Mouse (Mus musculus) lung, postnatal 0 days (tissue): Measurements from ENCODE around the gene Fam78b. TPM values are rescaled to one million over a fixed set of nuclear protein-coding genes. Genes with fewer than 3 reads are reported as not detected.

Experiments used
- ATAC-seq: fragments of 200-750 bp; cut with Nextera tagmentation; 2 replicates; pipeline ENCODE4 v1.8.0; 2017; ENCODE audit warnings: moderate library complexity
- DNase-seq: peaks from one replicate; pipeline ENCODE4 v3.0.0-alpha.2; 2016; ENCODE audit warnings: low spot score
- H3K27ac ChIP-seq: fragments of 300-500 bp; sonication (generic); 2 replicates; pipeline ENCODE4 v1.5.1; 2014; ENCODE audit warnings: antibody characterized with exemption, mild to moderate bottlenecking, low read length, mixed read lengths
- H3K27me3 ChIP-seq: fragments of 300-500 bp; sonication (generic); replicated peaks from 2 replicates; pipeline ENCODE4 v1.6.1; 2014; ENCODE audit warnings: low read length, mixed read lengths; ENCODE audit not compliant: insufficient read depth
- H3K36me3 ChIP-seq: fragments of 300-500 bp; sonication (generic); 2 replicates; pipeline ENCODE4 v1.6.1; 2014; ENCODE audit warnings: low read length, mixed read lengths; ENCODE audit not compliant: insufficient read depth
- H3K4me1 ChIP-seq: fragments of 300-500 bp; sonication (generic); 2 replicates; pipeline ENCODE4 v1.6.1; 2014; ENCODE audit warnings: antibody characterized with exemption, low read depth, low read length, mixed read lengths; ENCODE audit not compliant: insufficient read depth
- H3K4me2 ChIP-seq: fragments of 300-500 bp; sonication (generic); replicated peaks from 2 replicates; pipeline ENCODE4 v1.6.1; 2014; ENCODE audit warnings: low read depth, mild to moderate bottlenecking, low read length, moderate library complexity, mixed read lengths
- H3K4me3 ChIP-seq: fragments of 300-500 bp; sonication (generic); 2 replicates; pipeline ENCODE4 v1.5.1; 2014; ENCODE audit warnings: low read depth, low read length
- H3K9ac ChIP-seq: fragments of 300-500 bp; sonication (generic); replicated peaks from 2 replicates; pipeline ENCODE4 v1.6.1; 2014; ENCODE audit warnings: low read depth, mild to moderate bottlenecking
- H3K9me3 ChIP-seq: fragments of 300-500 bp; sonication (generic); 2 replicates; pipeline ENCODE4 v1.6.1; 2016; ENCODE audit warnings: low read length, mixed read lengths
- CTCF ChIP-seq: IDR thresholded peaks from 2 replicates; pipeline ENCODE4 v1.5.1; 2016; ENCODE audit warnings: antibody characterized with exemption, mild to moderate bottlenecking
- EP300 ChIP-seq: IDR thresholded peaks from 2 replicates; pipeline ENCODE4 v1.6.1; 2016; ENCODE audit warnings: antibody characterized with exemption, mild to moderate bottlenecking, control low read depth
- WGBS: fragments of 180-500 bp; shearing (Covaris S2); extraction: QIAGEN DNeasy Blood & Tissue Kit; methylation state at CpG from one replicate; pipeline ENCODE4 v1.1.7; 2014; 5-methylcytosine and 5-hydroxymethylcytosine counted together
- polyA plus RNA-seq: library from polyadenylated mRNA; unstranded; fragments of >200 nt; fragmentation: Nextera tagmentation; extraction: Ambion mirVana; gene quantifications from 2 replicates; pipeline ENCODE4 v1.2.1, GENCODE M21; 2015

Gene Fam78b
- polyA plus RNA-seq, 1 experiment from 2014 or later: 0.61 TPM

DNA sequence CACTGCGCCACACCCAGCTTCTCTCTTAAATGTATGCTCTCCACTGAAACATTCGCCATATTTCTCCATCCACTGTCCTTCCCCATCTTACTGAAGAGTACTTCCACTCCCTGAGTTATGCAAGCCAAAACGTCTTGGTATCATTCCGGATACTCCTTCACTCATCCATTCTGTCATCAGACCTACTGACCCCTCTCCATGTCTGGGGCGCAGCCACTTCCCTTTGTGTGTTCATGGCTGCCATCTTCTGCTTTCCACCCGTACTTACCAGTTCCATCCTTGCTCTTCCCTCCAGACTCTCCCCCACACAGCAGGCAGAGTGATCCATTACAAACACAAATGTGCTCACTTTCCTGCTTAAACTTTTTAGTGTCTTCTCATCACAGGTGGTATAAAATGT, 6.1 kb downstream of the Fam78b start:
- H3K27ac ChIP-seq: no peak overlapping the region
- H3K36me3 ChIP-seq: no peaks in the 10 kb centered on the region
- no peak overlapping the region for H3K9ac ChIP-seq
- no peak; the same call in 1 of the 2 replicates for ATAC-seq
- H3K27me3 ChIP-seq: peaks cover under 1% of the 10 kb centered on the region; the same call in 1 of the 2 replicates
- no peaks in the 10 kb centered on the region for H3K4me1 ChIP-seq
- 77% methylated on average over 6 of the region's 6 CpGs for WGBS
- H3K9me3 ChIP-seq: no peaks in the 10 kb centered on the region
- H3K4me2 ChIP-seq: no peak overlapping the region
- peak; percentile 24 for DNase-seq
- TF ChIP-seq CTCF (no peak), EP300 (no peak)
- no peak overlapping the region for H3K4me3 ChIP-seq

DNA sequence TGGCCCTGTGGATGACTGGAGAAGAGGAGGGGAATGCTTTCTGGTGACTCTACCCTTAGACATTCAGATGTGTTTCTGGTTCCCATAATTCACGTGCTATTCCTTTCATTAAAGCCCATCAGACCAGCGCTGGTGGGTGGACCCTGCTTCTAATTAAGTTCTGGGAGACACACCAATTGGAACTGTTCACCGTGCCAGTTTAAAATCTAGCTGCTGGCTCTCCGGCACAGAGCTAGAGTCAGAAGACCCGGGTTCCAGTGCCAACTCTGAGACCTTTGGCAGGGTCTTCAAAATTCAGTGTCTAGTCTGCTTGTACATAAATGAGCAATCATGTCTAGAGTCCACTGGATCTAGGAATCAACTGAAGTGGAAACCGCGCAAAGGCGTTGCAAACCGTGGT, 9.0 kb downstream of the Fam78b start:
- no peaks in the 10 kb centered on the region for H3K4me1 ChIP-seq
- H3K9me3 ChIP-seq: no peaks in the 10 kb centered on the region
- DNase-seq: no peak
- no peaks in the 10 kb centered on the region for H3K36me3 ChIP-seq
- no peak overlapping the region for H3K9ac ChIP-seq
- H3K4me3 ChIP-seq: no peak overlapping the region
- ATAC-seq: no peak
- no peaks in the 10 kb centered on the region for H3K27me3 ChIP-seq
- no peak overlapping the region for H3K27ac ChIP-seq
- 85% methylated on average over 9 of the region's 9 CpGs for WGBS
- no peak for TF ChIP-seq CTCF
- no peak for TF ChIP-seq EP300
- no peak overlapping the region for H3K4me2 ChIP-seq

DNA sequence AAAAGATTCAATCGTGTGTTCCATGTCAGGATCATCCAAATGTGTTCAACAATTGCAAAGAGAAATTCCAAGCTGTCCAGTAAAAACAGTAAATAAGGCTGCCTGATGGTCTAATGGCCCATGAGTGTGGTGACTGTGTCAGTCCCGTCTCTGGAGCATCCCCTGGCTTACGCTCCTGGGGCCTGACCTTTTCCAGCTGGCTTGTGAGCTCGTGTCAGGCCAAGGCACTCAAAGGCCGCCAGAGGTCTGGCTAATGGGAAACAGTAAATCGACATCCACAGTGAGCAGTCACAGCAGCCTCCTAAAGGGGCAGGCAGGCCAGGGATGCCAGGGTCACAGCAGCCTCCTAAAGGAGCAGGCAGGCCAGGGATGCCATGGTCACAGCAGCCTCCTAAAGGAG, 10.1 kb downstream of the Fam78b start:
- DNase-seq (no peak), ATAC-seq (no peak)
- Histone ChIP-seq H3K9ac (no peak overlapping the region), H3K9me3 (no peaks in the 10 kb centered on the region), H3K27ac (no peak overlapping the region), H3K4me2 (no peak overlapping the region), H3K36me3 (no peaks in the 10 kb centered on the region), H3K4me1 (no peaks in the 10 kb centered on the region), H3K4me3 (no peak overlapping the region), H3K27me3 (no peaks in the 10 kb centered on the region)
- WGBS: 44% methylated on average over 6 of the region's 6 CpGs
- no peak for TF ChIP-seq CTCF
- TF ChIP-seq EP300: no peak

DNA sequence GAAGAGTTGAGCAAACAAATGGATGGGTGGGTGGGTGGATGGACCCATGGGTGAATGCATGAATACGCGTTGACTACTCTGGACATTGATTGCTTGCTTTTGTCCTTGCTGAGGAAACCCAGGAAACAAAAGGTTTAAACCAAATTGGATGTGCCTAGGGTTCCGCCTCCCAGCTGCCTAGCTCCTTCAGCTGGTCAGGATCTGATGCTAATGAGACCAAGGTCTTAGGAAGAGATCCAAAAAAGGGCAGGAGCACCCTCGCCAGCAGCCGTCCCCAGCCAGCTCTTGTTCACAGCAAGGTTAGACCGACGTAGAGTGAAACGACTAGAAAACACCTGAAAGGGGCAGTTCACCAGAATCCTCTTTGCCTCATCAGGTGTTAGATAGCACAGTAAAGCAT, 11.4 kb downstream of the Fam78b start:
- no peak overlapping the region for H3K9ac ChIP-seq
- WGBS: 83% methylated on average over 8 of the region's 8 CpGs
- DNase-seq: no peak

DNA sequence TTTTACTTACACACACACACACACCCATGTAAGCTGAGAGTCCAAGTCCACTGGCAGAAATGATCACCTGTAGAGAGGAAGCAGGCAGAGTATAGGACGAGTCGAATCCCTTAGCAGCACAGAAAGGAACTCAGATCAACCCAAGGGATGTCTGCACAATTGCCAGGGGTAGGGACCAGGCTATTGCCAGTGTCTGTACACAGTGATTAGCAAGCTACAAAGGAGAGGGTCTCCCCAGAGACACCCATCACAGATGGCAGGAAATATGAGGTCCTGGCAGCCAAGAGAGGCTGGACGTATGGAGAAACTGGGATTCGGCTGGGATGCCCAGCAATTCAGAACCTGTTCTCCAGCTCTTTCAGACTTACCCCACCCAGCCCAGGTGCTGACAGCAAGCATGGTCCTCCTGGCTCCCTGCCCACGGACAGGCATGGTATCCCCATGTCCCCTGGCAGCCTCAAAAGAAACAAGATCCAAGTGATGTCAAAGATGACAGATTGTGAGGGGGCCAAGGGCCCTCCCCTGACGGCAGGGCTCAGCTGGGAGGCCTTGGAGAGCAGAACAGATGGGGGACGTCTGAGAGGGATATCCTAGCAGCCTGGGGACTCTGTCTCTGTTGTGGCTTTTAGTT, 12.1 kb downstream of the Fam78b start:
- Histone ChIP-seq H3K4me1 (no peaks in the 10 kb centered on the region), H3K27ac (no peak overlapping the region), H3K27me3 (no peaks in the 10 kb centered on the region), H3K4me2 (no peak overlapping the region), H3K36me3 (no peaks in the 10 kb centered on the region), H3K9me3 (no peaks in the 10 kb centered on the region), H3K4me3 (no peak overlapping the region), H3K9ac (no peak overlapping the region)
- 37% methylated on average over 7 of the region's 7 CpGs for WGBS
- DNase-seq (no peak), ATAC-seq (no peak)
- TF ChIP-seq EP300 (no peak), CTCF (no peak)

More for the DNA sequence above, 11.4 kb downstream of the Fam78b start:
- Histone ChIP-seq H3K4me2 (no peak overlapping the region), H3K4me1 (no peaks in the 10 kb centered on the region), H3K36me3 (no peaks in the 10 kb centered on the region), H3K9me3 (no peaks in the 10 kb centered on the region), H3K4me3 (no peak overlapping the region), H3K27ac (no peak overlapping the region), H3K27me3 (no peaks in the 10 kb centered on the region)
- no peak for TF ChIP-seq CTCF
- no peak for TF ChIP-seq EP300
- no peak for ATAC-seq

DNA sequence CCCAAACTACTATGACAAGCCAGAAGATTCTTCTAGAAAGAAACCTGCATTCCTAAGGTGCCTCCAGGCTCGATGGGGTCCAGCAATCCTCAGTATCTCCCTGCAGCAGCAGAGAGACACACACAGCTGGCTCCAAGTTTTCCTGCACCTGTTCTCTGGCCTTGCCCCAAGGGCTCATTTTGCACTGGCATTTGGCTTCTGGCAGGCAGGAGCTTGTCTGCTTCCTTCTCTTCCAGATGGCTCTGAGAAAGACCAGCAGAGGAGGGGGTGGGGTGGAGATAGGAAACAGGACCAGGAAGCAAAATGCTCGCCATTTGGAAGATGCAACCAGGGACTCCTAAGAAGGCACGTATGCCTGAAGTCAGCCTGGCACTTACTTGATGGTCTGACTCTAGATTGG, 15.1 kb downstream of the Fam78b start:
- Histone ChIP-seq H3K27me3 (no peaks in the 10 kb centered on the region), H3K9ac (no peak overlapping the region), H3K4me3 (no peak overlapping the region), H3K4me2 (no peak overlapping the region), H3K27ac (no peak overlapping the region), H3K4me1 (no peaks in the 10 kb centered on the region), H3K36me3 (no peaks in the 10 kb centered on the region), H3K9me3 (no peaks in the 10 kb centered on the region)
- WGBS: 42% methylated on average over 3 of the region's 3 CpGs
- ATAC-seq (no peak), DNase-seq (no peak)
- TF ChIP-seq EP300 (no peak), CTCF (no peak)

DNA sequence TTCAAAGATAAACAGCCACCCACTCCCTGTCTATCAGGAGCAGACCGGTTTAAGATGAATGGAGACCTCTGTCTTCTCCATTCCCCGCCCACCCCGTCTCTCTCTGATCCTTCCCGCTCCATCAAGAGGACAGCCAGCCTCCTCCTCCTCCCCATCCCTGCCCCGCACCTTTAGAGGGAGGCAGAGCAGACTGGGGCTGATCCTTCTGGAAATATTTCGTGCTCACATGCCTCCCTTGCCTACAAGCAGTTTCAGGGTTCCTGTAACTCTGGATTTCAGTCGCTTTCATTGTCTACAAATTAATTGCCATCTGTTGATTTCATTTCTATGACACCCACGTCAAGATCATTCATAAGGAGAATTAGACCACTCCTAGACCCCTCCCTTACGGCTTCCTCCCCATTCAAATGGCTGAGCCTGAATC, 20.8 kb downstream of the Fam78b start:
- H3K9ac ChIP-seq: no peak overlapping the region
- TF ChIP-seq EP300: no peak
- TF ChIP-seq CTCF: no peak
- H3K36me3 ChIP-seq: no peaks in the 10 kb centered on the region
- DNase-seq: no peak
- no peak for ATAC-seq
- no peak overlapping the region for H3K4me3 ChIP-seq
- no peaks in the 10 kb centered on the region for H3K4me1 ChIP-seq
- H3K4me2 ChIP-seq: no peak overlapping the region
- no peaks in the 10 kb centered on the region for H3K9me3 ChIP-seq
- no peaks in the 10 kb centered on the region for H3K27me3 ChIP-seq
- 31% methylated on average over 9 of the region's 9 CpGs for WGBS
- H3K27ac ChIP-seq: no peak overlapping the region
